21 mouse cellular contexts compared by ENCODE assay signal in genomic region chr17:67031341-67031740, GRCm38 (mm10).
DNase-seq lines count a peak whose midpoint lies in the region; ATAC-seq and TF ChIP-seq lines count a peak whose summit lies in the region.
"Had no signal": no experiment of that assay in that cellular context is flagged by ENCODE, and none has a peak within 500 bp of the region (broad histone marks: within the 10 kb centered on the region; RNA-seq: fewer than 3 reads in every experiment).

No protein-coding gene starts in this region.

- H3K27me3 ChIP-seq in heart, embryonic 10.5 days (ENCODE audit: insufficient read depth, poor library complexity, severe bottlenecking): no peaks in the 10 kb centered on the region
- H3K27me3 ChIP-seq in lung, postnatal 0 days (replicated peaks; ENCODE audit: insufficient read depth, low read length): no peaks in the 10 kb centered on the region
- H3K27me3 ChIP-seq: CH12.LX; embryonic facial prominence, embryonic 13.5 days; forebrain, embryonic 12.5 days; heart, embryonic 13.5 days; hindbrain, embryonic 12.5 days had no signal

- no peaks in the 10 kb centered on the region for H3K4me1 ChIP-seq in heart, embryonic 10.5 days
- peaks cover 2% of the 10 kb centered on the region; the same call in 1 of the 2 replicates for H3K4me1 ChIP-seq in lung, postnatal 0 days (ENCODE audit: insufficient read depth, low read depth, low read length)
- H3K4me1 ChIP-seq: embryonic facial prominence, embryonic 13.5 days; forebrain, embryonic 12.5 days; heart, embryonic 13.5 days; hindbrain, embryonic 12.5 days had no signal

- no peak overlapping the region for H3K9ac ChIP-seq in lung, postnatal 0 days (replicated peaks; ENCODE audit: low read depth)
- H3K9ac ChIP-seq: embryonic facial prominence, embryonic 13.5 days; forebrain, embryonic 12.5 days; forebrain, postnatal 0 days; heart, embryonic 13.5 days; hindbrain, embryonic 12.5 days had no signal

- peak; percentile 16 for DNase-seq in heart, embryonic 10.5 days (ENCODE audit: low spot score)
- DNase-seq in heart, adult 18-20 months: no peak
- DNase-seq in R1 (ENCODE audit: low read depth, low spot score): peak; percentile 32
- DNase-seq in lung, postnatal 0 days (ENCODE audit: low spot score): peak; percentile 68
- DNase-seq in lung, postnatal 36 days: peak; percentile 59
- DNase-seq in layer of hippocampus, adult 18-20 months (ENCODE audit: low spot score in 2 of 2): no peak
- DNase-seq in kidney, adult 9 months: no peak
- DNase-seq: adrenal gland, postnatal 10 days; cerebellum, adult 11-12 months; cerebellum, adult 9-11 months; cerebellum, postnatal 36 days; forebrain, postnatal 0 days; gastrocnemius, postnatal 14 days; heart, postnatal 4 days had no signal

- no peaks in the 10 kb centered on the region for H3K9me3 ChIP-seq in heart, embryonic 10.5 days
- H3K9me3 ChIP-seq in lung, postnatal 0 days (ENCODE audit: low read length): no peaks in the 10 kb centered on the region
- H3K9me3 ChIP-seq: embryonic facial prominence, embryonic 13.5 days; forebrain, embryonic 12.5 days; heart, embryonic 13.5 days; hindbrain, embryonic 12.5 days had no signal

- 0 out of 2 replicates have a peak, but pooled peaks have one; percentile 36 for TF ChIP-seq EP300 in lung, postnatal 0 days (IDR thresholded peaks at IDR 0.05)

- H3K4me2 ChIP-seq in lung, postnatal 0 days (replicated peaks; ENCODE audit: low read depth, low read length): no peak overlapping the region
- H3K4me2 ChIP-seq: embryonic facial prominence, embryonic 13.5 days; forebrain, embryonic 12.5 days; heart, embryonic 13.5 days; hindbrain, embryonic 12.5 days had no signal

- no peaks in the 10 kb centered on the region for H3K36me3 ChIP-seq in heart, embryonic 10.5 days
- no peaks in the 10 kb centered on the region for H3K36me3 ChIP-seq in lung, postnatal 0 days (ENCODE audit: insufficient read depth, low read length)
- H3K36me3 ChIP-seq: embryonic facial prominence, embryonic 13.5 days; forebrain, embryonic 12.5 days; heart, embryonic 13.5 days; hindbrain, embryonic 12.5 days had no signal

- H3K4me3 ChIP-seq in heart, embryonic 10.5 days: no peak overlapping the region
- no peak overlapping the region for H3K4me3 ChIP-seq in lung, postnatal 0 days (ENCODE audit: low read depth, low read length)
- H3K4me3 ChIP-seq: embryonic facial prominence, embryonic 13.5 days; forebrain, embryonic 12.5 days; heart, embryonic 13.5 days; hindbrain, embryonic 12.5 days had no signal

- TF ChIP-seq CTCF in lung, postnatal 0 days (IDR thresholded peaks at IDR 0.05): no peak

- ATAC-seq in lung, postnatal 0 days: peak; percentile 58
- ATAC-seq: forebrain, postnatal 0 days; hindbrain, embryonic 16.5 days; inflammation-experienced regulatory T-cells, adult 6 months had no signal

- no peak overlapping the region for H3K27ac ChIP-seq in heart, embryonic 10.5 days
- H3K27ac ChIP-seq in lung, postnatal 0 days (ENCODE audit: low read length): no peak overlapping the region
- H3K27ac ChIP-seq: embryonic facial prominence, embryonic 13.5 days; forebrain, embryonic 12.5 days; heart, embryonic 13.5 days; hindbrain, embryonic 12.5 days had no signal

- WGBS in heart, embryonic 10.5 days: 59% methylated on average over 4 of the region's 4 CpGs
- WGBS in lung, postnatal 0 days: 34% methylated on average over 4 of the region's 4 CpGs

Comparison
In these comparisons a context has a peak if more than half of its experiments do, and no peak if none do; other contexts are left out.
1. DNase-seq: peak in heart, embryonic 10.5 days (single experiment), R1 (single experiment), lung, postnatal 0 days (single experiment) and lung, postnatal 36 days (single experiment); none in heart, adult 18-20 months (0 of 2), layer of hippocampus, adult 18-20 months (0 of 2) and kidney, adult 9 months (single experiment).